Comparison of ENCODE assay signal across 25 mouse cellular contexts in the genomic region with DNA sequence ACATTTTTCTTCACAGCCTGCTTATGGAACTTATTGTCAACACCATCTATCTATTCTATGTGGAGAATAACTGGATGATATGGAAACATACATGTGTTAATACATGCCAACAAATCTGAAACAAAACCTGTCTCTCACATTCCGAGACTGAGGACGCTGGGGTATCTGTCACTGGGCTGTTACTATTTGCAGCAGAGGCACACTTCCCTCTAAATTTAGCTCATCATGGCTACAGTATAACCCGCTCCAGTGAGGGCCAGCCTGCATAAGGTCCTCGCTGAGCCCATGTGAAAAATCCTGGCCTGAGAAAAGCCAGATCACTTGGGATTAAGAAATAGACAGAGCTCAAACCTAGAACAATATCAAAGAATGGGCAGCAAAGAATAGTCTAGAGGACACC. TPM values are rescaled to one million over a fixed set of nuclear protein-coding genes. Genes with fewer than 3 reads are reported as not detected.
DNase-seq lines count a peak whose midpoint lies in the region; ATAC-seq and TF ChIP-seq lines count a peak whose summit lies in the region.
"Had no signal": no experiment of that assay in that cellular context is flagged by ENCODE, and none has a peak within 500 bp of the region (broad histone marks: within the 10 kb centered on the region; RNA-seq: fewer than 3 reads in every experiment).

No protein-coding gene starts in this region.

- no peak overlapping the region for H3K9ac ChIP-seq in heart, adult 2 months (ENCODE audit: low read depth, low read length)
- no peak overlapping the region for H3K9ac ChIP-seq in heart, embryonic 11.5 days (ENCODE audit: low read depth, low read length)
- H3K9ac ChIP-seq in heart, embryonic 16.5 days (ENCODE audit: low read length) = peak overlapping the region; percentile 43; the same call in 1 of the 2 replicates
- H3K9ac ChIP-seq: embryonic facial prominence, embryonic 12.5 days; forebrain, embryonic 15.5 days; hindbrain, embryonic 13.5 days; limb, embryonic 12.5 days; lung, embryonic 15.5 days had no signal

- TF ChIP-seq EP300 in heart, adult 2 months (IDR thresholded peaks at IDR 0.05; ENCODE audit: insufficient read depth, low read depth, low read length) = no peak

- H3K4me1 ChIP-seq in heart, adult 2 months (ENCODE audit: control insufficient read depth, insufficient read depth, low read length) = peaks cover 8% of the 10 kb centered on the region; the same call in 1 of the 2 replicates
- H3K4me1 ChIP-seq in heart, embryonic 11.5 days (ENCODE audit: control insufficient read depth, insufficient read depth, low read length) = 0 out of 2 replicates have a peak, but pooled peaks cover 4% of the 10 kb centered on the region
- peaks cover 28% of the 10 kb centered on the region for H3K4me1 ChIP-seq in heart, embryonic 16.5 days (ENCODE audit: control insufficient read depth, insufficient read depth, low read length)
- H3K4me1 ChIP-seq: embryonic facial prominence, embryonic 12.5 days; midbrain, embryonic 10.5 days had no signal

- 46% methylated on average over 4 of the region's 4 CpGs for WGBS in heart, adult 2 months
- 48% methylated on average over 4 of the region's 4 CpGs for WGBS in heart, embryonic 11.5 days (ENCODE audit: insufficient replicate concordance)
- WGBS in heart, embryonic 16.5 days = 41% methylated on average over 4 of the region's 4 CpGs

- peak; percentile 75 for ATAC-seq in heart, embryonic 11.5 days (replicated peaks; ENCODE audit: insufficient number of reproducible peaks, low FRiP score, low TSS enrichment)
- peak; percentile 91 for ATAC-seq in heart, embryonic 16.5 days (replicated peaks; ENCODE audit: extremely low read depth, insufficient read depth, low FRiP score)
- ATAC-seq in granulocyte monocyte progenitor cell, adult 5-6 weeks (replicated peaks; ENCODE audit: poor library complexity, severe bottlenecking) = no peak
- ATAC-seq: forebrain, embryonic 15.5 days; intestine, embryonic 16.5 days; midbrain, embryonic 16.5 days had no signal

- peaks cover 31% of the 10 kb centered on the region for H3K36me3 ChIP-seq in heart, adult 2 months (ENCODE audit: control insufficient read depth, insufficient read depth, low read length)
- H3K36me3 ChIP-seq in heart, embryonic 11.5 days (ENCODE audit: control insufficient read depth, insufficient read depth, low read length) = peaks cover 2% of the 10 kb centered on the region
- peaks cover 7% of the 10 kb centered on the region for H3K36me3 ChIP-seq in heart, embryonic 16.5 days (ENCODE audit: control insufficient read depth, insufficient read depth)

- peak; percentile 48 for DNase-seq in gastrocnemius, adult 18-20 months (ENCODE audit: low spot score)
- no peak for DNase-seq in gastrocnemius, postnatal 10 days
- peak in 1 of 2 experiments; percentile 30 for DNase-seq in heart, adult 2 months
- DNase-seq in layer of hippocampus, postnatal 25 days (ENCODE audit: extremely low spot score in 1 of 2, low spot score in 1 of 2) = no peak
- no peak for DNase-seq in embryo, embryonic 10.5 days (ENCODE audit: low spot score)
- DNase-seq: adrenal gland, adult 8-10 months; cerebellum, adult 8-10 months; kidney, postnatal 14 days; right cerebral cortex, postnatal 4 days; thymus, adult 2 months; thymus, postnatal 36 days had no signal

- peak overlapping the region; percentile 5 for H3K4me2 ChIP-seq in heart, embryonic 11.5 days
- peak overlapping the region; percentile 40; the same call in 1 of the 2 replicates for H3K4me2 ChIP-seq in heart, embryonic 16.5 days (ENCODE audit: low read depth, low read length)
- H3K4me2 ChIP-seq: embryonic facial prominence, embryonic 12.5 days; forebrain, embryonic 15.5 days; hindbrain, embryonic 13.5 days; limb, embryonic 12.5 days; liver, embryonic 11.5 days; lung, embryonic 15.5 days had no signal

- H3K79me2 ChIP-seq in heart, adult 2 months (replicated peaks; ENCODE audit: control insufficient read depth, insufficient read depth, low read length) = peaks cover 7% of the 10 kb centered on the region; the same call in 1 of the 2 replicates

- no peaks in the 10 kb centered on the region for H3K9me3 ChIP-seq in heart, embryonic 11.5 days (replicated peaks; ENCODE audit: control insufficient read depth, low read length)
- no peaks in the 10 kb centered on the region for H3K9me3 ChIP-seq in heart, embryonic 16.5 days (replicated peaks; ENCODE audit: control insufficient read depth, low read length)
- H3K9me3 ChIP-seq: embryonic facial prominence, embryonic 12.5 days; forebrain, embryonic 15.5 days; G1E; hindbrain, embryonic 13.5 days; limb, embryonic 12.5 days; lung, embryonic 15.5 days; midbrain, embryonic 10.5 days had no signal

- no peaks in the 10 kb centered on the region for H3K27me3 ChIP-seq in heart, adult 2 months (ENCODE audit: control insufficient read depth, insufficient read depth, low read length)
- H3K27me3 ChIP-seq in heart, embryonic 11.5 days (ENCODE audit: control insufficient read depth, insufficient read depth, low read length) = no peaks in the 10 kb centered on the region
- H3K27me3 ChIP-seq in heart, embryonic 16.5 days (ENCODE audit: control insufficient read depth, insufficient read depth, low read length) = no peaks in the 10 kb centered on the region
- H3K27me3 ChIP-seq: embryonic facial prominence, embryonic 12.5 days; forebrain, embryonic 15.5 days; hindbrain, embryonic 13.5 days; limb, embryonic 12.5 days; lung, embryonic 15.5 days had no signal

- intact Hi-C loops in heart, adult 2 months (cut with DNase I) = loop anchor here (2.0 kb wide), 1 partner anchor 20 kb away; a partner anchor contains a TSS

- H3K4me3 ChIP-seq in heart, adult 2 months = no peak overlapping the region
- no peak overlapping the region for H3K4me3 ChIP-seq in heart, embryonic 11.5 days (ENCODE audit: low read depth, low read length)
- H3K4me3 ChIP-seq in heart, embryonic 16.5 days (ENCODE audit: low read length) = no peak overlapping the region
- H3K4me3 ChIP-seq: embryonic facial prominence, embryonic 12.5 days; forebrain, embryonic 15.5 days; hindbrain, embryonic 13.5 days; left cerebral cortex, adult 2 months; limb, embryonic 12.5 days; lung, embryonic 15.5 days; midbrain, embryonic 10.5 days had no signal

- TF ChIP-seq POLR2A in heart, adult 2 months (IDR thresholded peaks at IDR 0.05; ENCODE audit: insufficient read depth, low read depth, low read length) = no peak

- TF ChIP-seq CTCF in heart, adult 2 months (IDR thresholded peaks at IDR 0.05) = no peak

- H3K27ac ChIP-seq in heart, adult 2 months = peak overlapping the region; percentile 83
- H3K27ac ChIP-seq in heart, embryonic 11.5 days (ENCODE audit: low read depth, low read length) = peak overlapping the region; percentile 75
- H3K27ac ChIP-seq in heart, embryonic 16.5 days (ENCODE audit: low read length) = peak overlapping the region; percentile 93
- H3K27ac ChIP-seq: embryonic facial prominence, embryonic 12.5 days; forebrain, embryonic 15.5 days; hindbrain, embryonic 13.5 days; left cerebral cortex, adult 2 months; limb, embryonic 12.5 days; lung, embryonic 15.5 days; midbrain, embryonic 10.5 days had no signal

RNA-seq across cellular contexts. Expression of a gene that starts 19.7 kb away (rescaled TPM):
- 1 to 10 TPM; 5.3 to 5.4 TPM for total RNA-seq in gastrocnemius, adult 18-20 months (2021)
- 10 to 100 TPM; 13.0 to 16.5 TPM for total RNA-seq in gastrocnemius, postnatal 10 days (2021)
- 10 to 100 TPM; 13.3 to 15.5 TPM for total RNA-seq in heart, adult 2 months (2021)
- polyA plus RNA-seq in heart, adult 2 months (2012; rRNA removed) = 7.0 and 12.4 TPM in 2 replicates
- 28.6 and 34.0 TPM in 2 replicates for polyA plus RNA-seq in heart, embryonic 11.5 days (2014; fragmentation: Nextera tagmentation; extraction: Ambion mirVana)
- 26.0 and 26.7 TPM in 2 replicates for polyA plus RNA-seq in heart, embryonic 16.5 days (2015; fragmentation: Nextera tagmentation; extraction: Ambion mirVana)
- total RNA-seq in layer of hippocampus, postnatal 25 days (2021) = 10 to 100 TPM; 54.8 to 55.7 TPM
- 22.3 and 26.5 TPM in 2 replicates for total RNA-seq in granulocyte monocyte progenitor cell, adult 5-6 weeks (2014; fragmentation: Nextera tagmentation)
- 23.0 and 25.3 TPM in 2 replicates for total RNA-seq in granulocyte monocyte progenitor cell, adult 5-6 weeks (2017)

RNA-seq across cellular contexts. Expression of a gene that starts 20.7 kb away (rescaled TPM):
- total RNA-seq in gastrocnemius, adult 18-20 months (2021) = 100 to 1,000 TPM; 105 to 125 TPM
- total RNA-seq in gastrocnemius, postnatal 10 days (2021) = 100 to 1,000 TPM; 149 to 155 TPM
- 100 to 1,000 TPM; 175 to 199 TPM for total RNA-seq in heart, adult 2 months (2021)
- polyA plus RNA-seq in heart, adult 2 months (2012; rRNA removed) = 67.3 and 128 TPM in 2 replicates
- polyA plus RNA-seq in heart, embryonic 11.5 days (2014; fragmentation: Nextera tagmentation; extraction: Ambion mirVana) = 223 and 238 TPM in 2 replicates
- polyA plus RNA-seq in heart, embryonic 16.5 days (2015; fragmentation: Nextera tagmentation; extraction: Ambion mirVana) = 197 and 210 TPM in 2 replicates
- 10 to 100 TPM; 60.1 to 75.7 TPM for total RNA-seq in layer of hippocampus, postnatal 25 days (2021)
- total RNA-seq in granulocyte monocyte progenitor cell, adult 5-6 weeks (2014; fragmentation: Nextera tagmentation) = 133 and 156 TPM in 2 replicates
- total RNA-seq in granulocyte monocyte progenitor cell, adult 5-6 weeks (2017) = 139 and 142 TPM in 2 replicates
